Mouse (Mus musculus) layer of hippocampus, postnatal 36 days (tissue): ENCODE data around the gene Cenpf. TPM values are rescaled to one million over a fixed set of nuclear protein-coding genes. Genes with fewer than 3 reads are reported as not detected.

ENCODE experiments used
- DNase-seq, 2 experiments: peaks; one replicate each; pipeline ENCODE4 v3.0.0; 2022
- total RNA-seq, 2 experiments: library from RNA; stranded (reverse); gene quantifications; 2 replicates each; pipeline ENCODE4 v1.2.3; 2021

Gene Cenpf
- total RNA-seq, 2 experiments from 2014 or later = 1.2 to 1.9 TPM

DNA sequence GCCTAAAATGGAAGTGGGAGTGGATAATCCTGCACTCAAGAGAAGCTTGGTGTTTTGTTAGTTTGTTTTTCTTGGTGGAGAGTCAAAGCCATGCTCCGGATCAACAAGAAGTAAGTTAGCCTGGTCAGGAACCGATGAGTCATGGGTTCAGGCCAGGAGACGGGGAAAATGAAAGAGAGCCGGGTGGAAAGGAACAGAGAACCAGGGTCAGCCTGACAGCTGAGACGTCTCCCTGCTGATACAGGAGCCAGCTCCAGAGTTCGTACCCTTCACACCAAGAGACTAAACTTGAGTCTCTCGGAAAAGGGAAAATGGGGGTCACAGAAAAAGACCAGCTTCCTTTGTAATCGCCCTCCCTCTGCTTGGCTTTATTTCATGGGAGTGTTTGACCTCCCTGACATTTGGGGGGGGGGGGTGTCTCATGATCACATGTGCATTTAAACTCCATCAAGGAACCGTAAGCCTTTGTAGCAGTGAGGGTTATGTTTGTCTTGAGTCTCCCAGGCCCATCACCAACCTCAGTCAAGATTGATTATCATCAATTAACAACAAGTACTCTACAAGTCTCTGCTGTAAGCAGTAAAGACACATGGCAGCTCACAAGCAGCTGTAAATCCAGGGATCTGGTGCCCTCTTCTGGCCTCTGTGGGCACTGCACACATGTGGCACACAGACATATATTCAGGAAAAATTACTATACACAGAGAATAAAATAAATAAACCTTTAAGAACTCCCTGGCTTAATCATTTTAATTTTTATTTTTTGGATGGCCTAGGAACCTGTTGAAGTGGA, 59.7 kb downstream of the Cenpf start:
- peak; percentile 23 to 32 for DNase-seq

DNA sequence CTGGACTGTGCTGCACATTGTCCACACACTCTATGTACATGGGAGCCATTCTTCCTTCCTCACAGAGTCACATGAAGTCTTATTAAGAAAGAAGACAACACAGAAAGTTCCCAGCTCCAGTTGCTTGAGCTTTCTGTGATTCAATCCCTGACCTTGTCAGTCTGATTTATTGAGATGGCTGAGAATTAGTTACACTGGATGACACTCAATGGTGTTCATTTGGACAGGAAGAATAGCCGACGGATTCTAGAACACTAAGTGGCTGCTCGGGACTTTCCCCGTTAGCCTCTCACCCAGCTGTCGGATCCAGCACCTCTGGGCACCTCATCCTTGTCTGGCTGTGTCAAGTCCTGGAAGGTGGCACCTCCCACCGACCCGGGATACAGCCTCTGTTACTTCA, 63.1 kb downstream of the Cenpf start:
- no peak for DNase-seq

DNA sequence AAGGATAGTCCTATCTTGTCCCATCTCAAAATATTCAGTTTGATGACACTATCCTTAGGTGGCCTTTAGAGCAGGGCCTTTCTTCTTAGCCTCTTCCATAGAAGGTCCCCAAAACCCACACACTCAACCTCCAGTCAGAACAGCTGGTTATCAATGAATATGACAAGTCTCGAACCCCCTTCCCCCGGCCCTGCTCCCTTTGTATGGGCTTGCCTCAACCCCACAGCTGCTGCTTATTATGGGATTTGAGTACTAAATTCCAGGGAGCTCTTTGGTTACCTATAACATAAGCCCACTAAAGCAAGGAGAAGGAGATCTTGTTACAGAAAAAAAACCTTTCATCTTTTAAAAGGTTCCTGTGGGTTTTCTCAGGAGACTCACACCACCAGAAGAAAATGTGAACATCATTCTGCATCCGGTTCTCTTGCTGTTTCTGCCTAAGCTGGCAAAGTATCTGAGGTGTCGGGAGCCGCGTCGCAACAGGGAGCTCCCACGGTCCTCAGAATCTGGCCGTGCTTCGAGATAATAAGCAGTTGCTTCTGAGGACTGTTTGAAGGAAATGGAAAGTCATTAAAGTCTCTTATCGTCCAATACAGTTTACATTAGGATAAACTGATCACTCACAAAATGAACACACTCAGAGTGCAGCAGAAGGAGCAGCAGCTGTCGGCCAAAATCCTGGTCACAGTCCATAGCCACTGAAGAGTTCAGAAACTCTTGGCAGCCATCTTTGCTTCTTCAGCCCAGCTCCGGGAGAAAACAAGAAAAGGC, 68.7 kb downstream of the Cenpf start:
- no peak for DNase-seq

DNA sequence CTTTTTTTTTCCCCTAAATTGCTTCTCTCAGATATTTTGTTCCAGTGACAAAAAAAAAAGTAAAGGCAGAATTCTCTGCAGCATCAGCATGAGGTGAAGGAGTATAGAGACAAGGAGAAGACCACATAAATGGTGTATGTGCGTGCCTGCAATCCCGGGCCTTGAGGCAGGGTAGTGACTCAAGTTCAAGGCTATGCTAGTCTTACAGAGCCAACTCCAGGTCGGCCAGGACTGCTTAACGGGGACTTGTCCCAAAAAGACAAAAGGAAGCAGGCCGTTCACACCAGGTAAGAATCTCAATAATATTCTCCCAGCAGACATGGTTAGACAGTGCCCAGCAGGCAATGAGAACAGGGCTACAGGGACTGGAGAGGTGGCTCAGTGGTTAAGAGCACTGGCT, 70.5 kb downstream of the Cenpf start:
- DNase-seq = no peak

DNA sequence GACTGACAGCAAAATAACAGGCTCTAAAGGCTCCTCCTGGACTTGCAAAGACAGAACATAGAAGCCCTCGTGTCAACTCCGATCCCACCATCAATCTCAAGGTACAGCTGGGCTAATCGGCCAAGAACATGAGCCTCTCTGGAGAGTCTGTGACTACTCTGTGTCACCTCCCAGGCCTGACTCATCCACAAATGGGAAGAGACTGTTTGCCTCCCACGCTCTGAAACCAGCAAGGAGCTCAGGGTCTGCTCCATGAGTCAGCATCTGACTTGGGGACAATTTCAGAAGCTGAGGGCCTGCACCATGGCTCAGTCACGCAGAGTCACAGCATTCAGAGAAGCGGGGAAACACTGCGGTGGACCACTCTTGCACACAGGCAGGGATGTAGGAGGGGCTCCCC, 72.6 kb downstream of the Cenpf start:
- no peak for DNase-seq

- DNase-seq = no peak
Observed at GRCm38 (mm10) chr1:189613076-189613475, 74.8 kb downstream of the Cenpf start.

DNA sequence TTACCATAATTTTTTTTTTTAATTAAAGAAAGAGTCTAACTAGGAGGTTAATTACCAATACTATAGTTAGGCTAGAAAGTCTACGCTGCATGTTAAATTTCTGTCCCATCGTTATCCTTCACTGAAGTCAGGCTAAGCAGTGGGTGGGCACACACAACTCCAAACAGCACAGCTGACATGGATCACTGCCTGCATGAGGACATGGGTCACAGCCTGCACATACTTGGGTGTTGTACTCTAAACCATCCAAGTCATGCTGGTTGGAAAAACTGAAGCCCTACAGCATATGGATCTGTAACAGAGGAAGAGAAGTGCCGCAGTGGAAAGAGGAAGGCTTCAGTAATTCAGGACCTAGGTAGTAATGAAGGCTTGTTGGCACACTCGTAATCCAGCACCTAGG, 76.1 kb downstream of the Cenpf start:
- DNase-seq = no peak

DNA sequence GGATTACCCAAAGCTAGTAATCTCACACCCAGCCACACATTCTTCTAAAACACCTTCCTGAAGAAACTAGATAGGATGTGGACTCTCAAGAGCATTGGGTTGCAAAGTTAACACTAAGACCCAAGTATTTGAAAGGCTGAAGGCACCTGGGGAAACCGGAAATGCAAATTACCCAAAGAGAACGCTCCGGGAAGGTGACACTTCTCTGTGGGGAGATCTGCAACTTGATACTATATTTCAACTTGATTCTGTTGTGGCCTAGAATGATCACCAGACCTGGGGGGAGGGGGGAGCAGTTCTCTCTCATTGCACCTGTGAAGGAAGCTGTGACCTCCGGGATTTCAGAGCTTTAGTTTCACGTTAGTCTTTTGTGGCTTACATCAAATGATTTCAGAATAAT, 79.2 kb downstream of the Cenpf start:
- no peak for DNase-seq

- no peak for DNase-seq
Observed at GRCm38 (mm10) chr1:189608039-189608438, 79.8 kb downstream of the Cenpf start.

DNA sequence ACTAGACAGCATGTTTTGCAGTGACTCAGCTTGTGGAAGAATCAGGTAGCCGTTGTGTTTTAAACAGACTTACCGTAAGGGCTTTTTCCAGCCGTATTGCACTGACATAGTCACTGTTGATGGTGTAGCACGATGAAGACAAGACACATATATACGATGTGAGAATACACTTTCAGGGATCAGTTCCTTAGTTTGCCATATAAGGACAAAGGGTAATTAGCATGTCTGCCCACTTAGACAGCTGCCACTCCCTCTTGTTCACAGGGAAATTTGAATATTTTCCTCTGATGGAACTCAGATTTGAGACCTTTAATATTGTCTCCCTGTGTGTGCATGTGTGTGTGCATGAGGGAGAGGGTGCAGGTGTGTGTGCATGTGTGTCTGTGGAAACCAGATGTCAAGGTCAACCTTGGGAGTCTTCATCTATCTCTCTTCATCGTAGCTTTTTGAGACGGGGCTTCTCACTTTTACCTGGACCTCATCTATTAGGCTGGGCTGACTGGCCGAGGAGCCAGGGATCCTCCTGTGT, 82.2 kb downstream of the Cenpf start:
- no peak for DNase-seq

- no peak for DNase-seq
Observed at GRCm38 (mm10) chr1:189597096-189597495, 90.8 kb downstream of the Cenpf start.

Other genes starting within 250 kb of the Cenpf start
- gene Ptpn14, start 40.2 kb upstream of the Cenpf start, total RNA-seq = 10 to 100 TPM; 12.2 to 12.4 TPM
- gene Smyd2, start 234.3 kb upstream of the Cenpf start, total RNA-seq = 10 to 100 TPM; 74.5 to 77.0 TPM